Mouse (Mus musculus): ENCODE results near the gene Rtn4rl1. TPM values are rescaled to one million over a fixed set of nuclear protein-coding genes. Genes with fewer than 3 reads are reported as not detected.

Rtn4rl1 gene
- polyA plus RNA-seq, 1 experiment = 0.40 TPM

DNA sequence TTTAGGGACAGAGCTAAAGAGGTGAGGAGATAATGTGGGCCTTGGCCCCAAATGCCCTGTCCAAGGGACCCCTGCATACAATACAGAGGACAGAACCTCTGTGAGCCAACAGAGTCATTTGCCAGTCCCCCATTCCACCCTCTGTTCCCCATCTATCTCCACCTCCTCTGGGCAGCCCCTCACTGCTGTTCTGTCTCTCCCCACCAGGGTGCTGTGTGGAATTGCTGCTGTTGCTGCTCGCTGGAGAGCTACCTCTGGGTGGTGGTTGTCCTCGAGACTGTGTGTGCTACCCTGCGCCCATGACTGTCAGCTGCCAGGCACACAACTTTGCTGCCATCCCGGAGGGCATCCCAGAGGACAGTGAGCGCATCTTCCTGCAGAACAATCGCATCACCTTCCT, 71.0 kb downstream of the Rtn4rl1 start:
- Histone ChIP-seq H3K79me2 (ENCODE audit: control insufficient read depth, insufficient read depth) (no peaks in the 10 kb centered on the region), H3K4me3 (ENCODE audit: insufficient read depth, poor library complexity, severe bottlenecking) (no peak overlapping the region), H3K36me3 (ENCODE audit: control insufficient read depth, insufficient read depth) (no peaks in the 10 kb centered on the region), H3ac (ENCODE audit: control insufficient read depth, insufficient read length, low read depth) (no peak overlapping the region), H3K27me3 (ENCODE audit: control insufficient read depth, insufficient read depth, insufficient read length) (peaks cover 4% of the 10 kb centered on the region), H3K79me3 (ENCODE audit: low read depth) (no peaks in the 10 kb centered on the region)
- TF ChIP-seq MYOD1 (IDR thresholded peaks at IDR 0.05; ENCODE audit: control insufficient read depth, insufficient read length, low read depth) (no peak), CEBPB (IDR thresholded peaks at IDR 0.05; ENCODE audit: low read depth) (no peak), CTCF (IDR thresholded peaks at IDR 0.05; ENCODE audit: control insufficient read depth, insufficient read depth, insufficient read length) (no peak), USF1 (IDR thresholded peaks at IDR 0.05; ENCODE audit: low read depth) (no peak)

DNA sequence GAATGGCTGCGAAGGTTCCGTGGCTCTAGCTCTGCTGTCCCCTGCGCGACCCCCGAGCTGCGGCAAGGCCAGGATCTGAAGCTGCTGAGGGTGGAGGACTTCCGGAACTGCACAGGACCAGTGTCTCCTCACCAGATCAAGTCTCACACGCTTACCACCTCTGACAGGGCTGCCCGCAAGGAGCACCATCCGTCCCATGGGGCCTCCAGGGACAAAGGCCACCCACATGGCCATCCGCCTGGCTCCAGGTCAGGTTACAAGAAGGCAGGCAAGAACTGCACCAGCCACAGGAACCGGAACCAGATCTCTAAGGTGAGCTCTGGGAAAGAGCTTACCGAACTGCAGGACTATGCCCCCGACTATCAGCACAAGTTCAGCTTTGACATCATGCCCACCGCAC, 72.0 kb downstream of the Rtn4rl1 start:
- Histone ChIP-seq H3K36me3 (ENCODE audit: control insufficient read depth, insufficient read depth) (no peaks in the 10 kb centered on the region), H3K79me3 (ENCODE audit: low read depth) (no peaks in the 10 kb centered on the region), H3K79me2 (ENCODE audit: control insufficient read depth, insufficient read depth) (no peaks in the 10 kb centered on the region), H3K27me3 (ENCODE audit: control insufficient read depth, insufficient read depth, insufficient read length) (peaks cover 3% of the 10 kb centered on the region), H3ac (ENCODE audit: control insufficient read depth, insufficient read length, low read depth) (no peak overlapping the region), H3K4me3 (ENCODE audit: insufficient read depth, poor library complexity, severe bottlenecking) (no peak overlapping the region)
- TF ChIP-seq MAX (IDR thresholded peaks at IDR 0.05) (no peak), CEBPB (IDR thresholded peaks at IDR 0.05; ENCODE audit: low read depth) (no peak), CTCF (IDR thresholded peaks at IDR 0.05; ENCODE audit: control insufficient read depth, insufficient read depth, insufficient read length) (no peak), FOSL1 (IDR thresholded peaks at IDR 0.05; ENCODE audit: insufficient read depth, low read length, poor library complexity, severe bottlenecking) (no peak), USF1 (IDR thresholded peaks at IDR 0.05; ENCODE audit: low read depth) (no peak), MYOD1 (IDR thresholded peaks at IDR 0.05; ENCODE audit: control insufficient read depth, insufficient read length, low read depth) (no peak), MYOG (IDR thresholded peaks at IDR 0.05; ENCODE audit: control insufficient read depth, extremely low read depth, insufficient read length) (no peak)

DNA sequence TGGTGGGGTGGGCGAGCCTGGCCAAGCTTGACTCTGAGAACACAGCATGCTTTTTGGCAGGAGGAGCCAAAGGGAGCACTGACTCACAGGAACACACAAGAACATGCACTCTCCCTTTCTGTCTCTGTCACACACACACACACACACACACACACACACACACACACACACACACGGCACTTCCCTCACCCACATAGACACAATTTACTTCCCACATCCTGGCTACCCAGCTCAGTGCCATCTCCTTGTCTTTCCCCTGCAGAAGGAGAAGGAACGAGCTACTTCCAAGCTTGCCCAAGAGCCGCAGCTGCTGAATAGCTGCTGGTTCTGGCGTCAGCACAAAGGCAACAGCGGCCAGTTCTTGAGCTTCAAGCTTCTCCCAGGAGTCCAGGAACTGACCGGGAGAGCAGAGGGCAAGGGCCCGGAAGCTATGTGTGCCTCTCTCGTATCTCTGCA, 74.3 kb downstream of the Rtn4rl1 start:
- Histone ChIP-seq H3K79me3 (ENCODE audit: low read depth) (no peaks in the 10 kb centered on the region), H3K4me3 (ENCODE audit: insufficient read depth, poor library complexity, severe bottlenecking) (no peak overlapping the region), H3K27me3 (ENCODE audit: control insufficient read depth, insufficient read depth, insufficient read length) (peaks cover 3% of the 10 kb centered on the region), H3K79me2 (ENCODE audit: control insufficient read depth, insufficient read depth) (no peaks in the 10 kb centered on the region), H3K36me3 (ENCODE audit: control insufficient read depth, insufficient read depth) (no peaks in the 10 kb centered on the region), H3ac (ENCODE audit: control insufficient read depth, insufficient read length, low read depth) (no peak overlapping the region)
- TF ChIP-seq CEBPB (IDR thresholded peaks at IDR 0.05; ENCODE audit: low read depth) (no peak), CTCF (IDR thresholded peaks at IDR 0.05; ENCODE audit: control insufficient read depth, insufficient read depth, insufficient read length) (no peak), MYOG (IDR thresholded peaks at IDR 0.05; ENCODE audit: control insufficient read depth, extremely low read depth, insufficient read length) (no peak), FOSL1 (IDR thresholded peaks at IDR 0.05; ENCODE audit: insufficient read depth, low read length, poor library complexity, severe bottlenecking) (no peak)

DNA sequence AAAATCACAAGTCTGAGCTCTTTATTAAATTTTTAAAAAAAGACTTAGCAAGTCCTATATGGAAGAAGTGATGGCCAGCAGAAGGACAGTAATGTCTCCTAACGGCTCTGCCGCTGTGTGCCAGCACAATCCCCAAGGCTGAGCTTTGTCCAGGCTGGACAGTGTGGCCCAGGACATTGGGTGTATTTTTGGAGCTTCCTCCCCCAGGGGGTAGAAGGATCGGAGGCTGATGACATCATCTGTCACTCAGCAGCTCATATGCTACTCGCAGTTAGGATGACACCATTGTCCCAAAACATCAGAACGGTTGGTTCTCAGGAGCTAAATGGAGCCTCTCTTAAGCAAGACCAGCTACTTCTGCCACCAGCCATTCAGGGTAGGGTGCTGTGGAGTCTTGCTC, 74.9 kb downstream of the Rtn4rl1 start:
- H3K4me3 ChIP-seq (ENCODE audit: insufficient read depth, poor library complexity, severe bottlenecking) = no peak overlapping the region
- no peak overlapping the region for H3ac ChIP-seq (ENCODE audit: control insufficient read depth, insufficient read length, low read depth)
- TF ChIP-seq FOSL1 (IDR thresholded peaks at IDR 0.05; ENCODE audit: insufficient read depth, low read length, poor library complexity, severe bottlenecking) = no peak
- TF ChIP-seq CEBPB (IDR thresholded peaks at IDR 0.05; ENCODE audit: low read depth) = no peak
- TF ChIP-seq MYOD1 (IDR thresholded peaks at IDR 0.05; ENCODE audit: control insufficient read depth, insufficient read length, low read depth) = no peak
- no peak for TF ChIP-seq CTCF (IDR thresholded peaks at IDR 0.05; ENCODE audit: control insufficient read depth, insufficient read depth, insufficient read length)
- TF ChIP-seq MAX (IDR thresholded peaks at IDR 0.05) = no peak
- no peak for TF ChIP-seq USF1 (IDR thresholded peaks at IDR 0.05; ENCODE audit: low read depth)
- TF ChIP-seq MYOG (IDR thresholded peaks at IDR 0.05; ENCODE audit: control insufficient read depth, extremely low read depth, insufficient read length) = no peak
- H3K36me3 ChIP-seq (ENCODE audit: control insufficient read depth, insufficient read depth) = no peaks in the 10 kb centered on the region
- no peaks in the 10 kb centered on the region for H3K79me3 ChIP-seq (ENCODE audit: low read depth)
- no peaks in the 10 kb centered on the region for H3K79me2 ChIP-seq (ENCODE audit: control insufficient read depth, insufficient read depth)
- H3K27me3 ChIP-seq (ENCODE audit: control insufficient read depth, insufficient read depth, insufficient read length) = peaks cover 6% of the 10 kb centered on the region

DNA sequence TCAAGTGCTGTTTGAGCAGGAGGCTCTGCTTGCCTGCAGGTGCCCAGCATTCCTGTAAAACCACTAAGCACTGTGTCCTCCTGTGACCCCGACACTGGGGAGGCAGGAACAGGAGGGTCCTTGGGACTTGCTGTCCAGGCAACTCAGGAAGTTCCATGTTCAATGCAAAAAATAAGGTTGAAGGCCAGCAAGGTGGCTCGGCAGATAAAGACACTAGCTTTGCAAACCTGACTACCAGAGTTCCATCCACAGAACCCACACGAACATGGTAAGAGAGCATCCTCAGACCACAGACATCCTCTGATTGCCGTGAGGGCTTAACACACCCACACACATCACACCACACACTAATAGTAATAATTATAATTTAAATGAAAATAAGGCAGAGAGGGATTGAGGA, 75.6 kb downstream of the Rtn4rl1 start:
- Histone ChIP-seq H3K79me3 (ENCODE audit: low read depth) (no peaks in the 10 kb centered on the region), H3K79me2 (ENCODE audit: control insufficient read depth, insufficient read depth) (no peaks in the 10 kb centered on the region), H3K27me3 (ENCODE audit: control insufficient read depth, insufficient read depth, insufficient read length) (peaks cover 10% of the 10 kb centered on the region), H3K36me3 (ENCODE audit: control insufficient read depth, insufficient read depth) (no peaks in the 10 kb centered on the region), H3K4me3 (ENCODE audit: insufficient read depth, poor library complexity, severe bottlenecking) (no peak overlapping the region), H3ac (ENCODE audit: control insufficient read depth, insufficient read length, low read depth) (no peak overlapping the region)
- TF ChIP-seq CEBPB (IDR thresholded peaks at IDR 0.05; ENCODE audit: low read depth) (no peak), MYOD1 (IDR thresholded peaks at IDR 0.05; ENCODE audit: control insufficient read depth, insufficient read length, low read depth) (no peak), MYOG (IDR thresholded peaks at IDR 0.05; ENCODE audit: control insufficient read depth, extremely low read depth, insufficient read length) (no peak)

DNA sequence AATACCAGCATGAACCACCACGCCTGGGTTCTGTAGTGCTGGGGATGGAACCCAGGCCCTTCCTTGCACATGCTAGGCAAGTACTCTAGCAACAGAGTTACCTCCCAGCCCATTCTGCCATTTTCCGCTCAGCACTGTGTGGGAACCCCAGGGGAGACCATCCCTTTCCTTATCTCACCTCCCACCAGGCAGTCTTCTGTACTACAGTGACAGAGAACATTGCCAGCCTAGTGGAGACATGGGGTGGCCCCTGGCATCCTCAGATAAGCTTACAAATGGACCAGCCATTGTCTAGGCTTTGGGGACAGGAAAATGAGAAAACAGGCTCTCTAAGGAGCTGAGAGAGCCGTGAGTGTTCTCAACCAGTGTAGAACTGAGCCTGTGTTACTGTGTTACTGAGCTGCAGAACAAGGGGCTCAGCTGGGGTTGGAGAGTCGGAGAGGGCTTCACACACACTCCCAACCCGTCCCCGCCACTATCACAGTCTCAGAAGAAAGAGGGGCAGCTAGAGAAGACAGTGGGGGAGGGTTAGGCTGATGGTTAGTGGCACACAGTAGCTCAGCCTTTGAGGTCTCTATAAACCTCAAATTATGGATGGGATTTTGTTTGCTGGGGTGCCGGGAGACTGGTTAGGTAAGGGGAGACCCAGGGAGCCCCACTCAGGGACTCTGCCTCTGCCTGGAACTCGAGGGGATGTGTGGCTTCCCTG, 76.8 kb downstream of the Rtn4rl1 start:
- H3K79me3 ChIP-seq (ENCODE audit: low read depth) = no peaks in the 10 kb centered on the region
- no peak overlapping the region for H3K4me3 ChIP-seq (ENCODE audit: insufficient read depth, poor library complexity, severe bottlenecking)
- no peaks in the 10 kb centered on the region for H3K79me2 ChIP-seq (ENCODE audit: control insufficient read depth, insufficient read depth)
- H3ac ChIP-seq (ENCODE audit: control insufficient read depth, insufficient read length, low read depth) = no peak overlapping the region
- no peaks in the 10 kb centered on the region for H3K36me3 ChIP-seq (ENCODE audit: control insufficient read depth, insufficient read depth)
- peaks cover 10% of the 10 kb centered on the region for H3K27me3 ChIP-seq (ENCODE audit: control insufficient read depth, insufficient read depth, insufficient read length)
- TF ChIP-seq MYOG (IDR thresholded peaks at IDR 0.05; ENCODE audit: control insufficient read depth, extremely low read depth, insufficient read length) (no peak), MAX (IDR thresholded peaks at IDR 0.05) (no peak), CEBPB (IDR thresholded peaks at IDR 0.05; ENCODE audit: low read depth) (no peak), USF1 (IDR thresholded peaks at IDR 0.05; ENCODE audit: low read depth) (no peak), CTCF (IDR thresholded peaks at IDR 0.05; ENCODE audit: control insufficient read depth, insufficient read depth, insufficient read length) (no peak), MYOD1 (IDR thresholded peaks at IDR 0.05; ENCODE audit: control insufficient read depth, insufficient read length, low read depth) (no peak), FOSL1 (IDR thresholded peaks at IDR 0.05; ENCODE audit: insufficient read depth, low read length, poor library complexity, severe bottlenecking) (no peak)

Data from C2C12 (cell line).